Mouse (Mus musculus) spleen, postnatal 36 days (tissue): ENCODE measurements around the gene Krt17.
"Not testable (repeated sequence)": the region's sequence is repeated elsewhere in the genome, so short reads cannot be mapped to it uniquely, and the experiment has no call there.

Experiments
- DNase-seq, 2 experiments: peaks; one replicate each; pipeline ENCODE4 v3.0.0; 2022; ENCODE audit warnings: low spot score in 2 of 2, mixed read lengths in 1 of 2

Gene Krt17

DNA sequence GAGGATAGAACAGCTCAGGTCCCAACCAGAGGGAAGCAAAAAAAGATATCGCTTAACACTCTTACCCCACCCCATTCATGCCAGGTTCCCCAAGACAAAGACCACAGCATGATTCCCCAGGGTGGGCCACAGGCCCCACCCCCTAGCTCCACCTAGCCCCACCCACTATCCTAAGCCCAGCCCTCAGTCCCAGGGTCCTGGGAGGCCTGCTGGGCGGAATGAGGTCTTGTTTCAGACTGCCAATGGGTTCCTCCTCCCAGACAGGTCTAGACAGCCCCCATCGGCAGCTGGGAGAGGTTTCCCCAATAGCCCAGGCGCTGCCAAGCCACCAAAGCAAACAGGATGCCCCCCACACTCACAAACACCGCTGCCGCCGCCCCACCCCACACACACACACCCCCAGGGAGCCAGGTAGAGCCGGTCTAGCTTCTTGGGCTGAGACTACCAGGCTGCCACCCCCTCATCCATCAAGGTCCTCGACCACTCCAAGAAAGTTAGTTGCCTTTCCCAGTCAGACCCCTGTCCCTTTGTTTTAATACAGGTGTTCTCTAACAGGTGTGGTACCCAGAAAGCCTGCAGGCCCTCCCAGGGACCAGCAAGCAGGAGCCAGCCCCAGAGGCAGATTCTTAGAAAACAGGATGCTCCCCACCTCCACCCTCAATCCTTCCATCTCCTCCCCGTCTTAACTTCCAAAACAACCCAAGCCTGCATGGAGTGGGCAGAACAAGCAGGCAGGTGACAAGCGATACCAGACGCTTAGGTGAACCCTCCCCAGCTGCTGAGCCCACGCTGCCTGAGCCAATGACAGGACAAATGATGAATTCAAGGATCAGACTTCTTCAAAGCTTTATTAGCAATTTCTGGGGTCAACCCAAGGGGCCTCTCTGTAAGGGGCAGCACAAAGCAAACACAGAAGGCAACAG lies 1.5 kb upstream of the Krt17 start:
- DNase-seq: no peak

DNA sequence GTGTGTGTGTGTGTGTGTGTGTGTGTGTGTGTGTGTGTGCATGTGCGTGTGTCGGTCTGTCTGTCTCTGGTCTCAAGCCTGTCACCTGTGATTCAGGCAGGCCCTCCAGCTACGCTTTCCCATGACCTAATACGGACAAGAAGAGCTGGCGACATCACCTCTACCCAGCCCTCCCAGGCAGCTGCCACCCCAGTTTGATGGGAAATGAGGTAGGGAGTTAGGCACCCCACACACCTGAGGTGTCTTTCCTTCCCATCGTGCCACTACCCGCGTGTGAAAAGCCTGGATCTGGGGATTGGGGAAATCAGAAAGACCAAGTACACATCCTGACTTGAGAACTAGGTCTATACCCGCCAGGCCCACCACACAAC lies 391 bp upstream of the Krt17 start:
- DNase-seq: no peak

DNA sequence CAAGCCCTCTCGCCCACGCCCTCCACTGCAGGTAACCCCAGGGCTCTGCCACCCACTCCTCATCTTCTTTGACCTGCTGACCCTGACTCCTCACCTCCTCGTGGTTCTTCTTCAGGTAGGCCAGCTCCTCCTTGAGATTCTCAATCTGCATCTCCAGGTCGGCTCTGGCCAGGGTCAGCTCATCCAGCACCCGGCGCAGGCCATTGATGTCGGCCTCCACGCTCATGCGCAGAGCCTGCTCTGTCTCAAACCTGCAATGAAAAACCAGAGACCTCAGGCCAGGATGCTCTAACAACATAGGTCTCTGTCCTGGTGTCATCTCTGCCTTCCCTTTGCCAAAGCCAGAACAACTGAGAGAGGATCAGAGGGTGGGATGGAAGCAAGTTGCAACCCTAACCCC lies 1.8 kb downstream of the Krt17 start:
- DNase-seq: no peak

DNA sequence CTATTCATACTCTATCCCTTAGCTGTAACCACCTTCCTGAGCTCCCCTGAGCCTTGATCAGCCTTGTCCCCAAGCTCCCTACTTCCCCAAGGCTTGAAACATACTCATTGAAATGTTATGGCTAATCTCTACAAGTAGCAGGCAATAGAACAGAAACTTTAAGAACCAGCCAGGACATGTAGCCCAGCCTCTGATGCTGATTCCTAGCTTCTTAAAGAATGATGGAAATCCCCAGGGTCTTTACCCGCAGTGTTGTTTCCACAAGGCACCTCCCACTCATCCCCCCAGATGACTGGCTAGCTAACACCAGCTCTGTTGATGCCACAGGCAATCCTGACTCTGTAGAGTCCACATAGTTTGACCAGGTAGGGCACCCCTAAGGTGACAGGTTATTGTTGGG lies 2.9 kb downstream of the Krt17 start:
- DNase-seq: no peak

DNA sequence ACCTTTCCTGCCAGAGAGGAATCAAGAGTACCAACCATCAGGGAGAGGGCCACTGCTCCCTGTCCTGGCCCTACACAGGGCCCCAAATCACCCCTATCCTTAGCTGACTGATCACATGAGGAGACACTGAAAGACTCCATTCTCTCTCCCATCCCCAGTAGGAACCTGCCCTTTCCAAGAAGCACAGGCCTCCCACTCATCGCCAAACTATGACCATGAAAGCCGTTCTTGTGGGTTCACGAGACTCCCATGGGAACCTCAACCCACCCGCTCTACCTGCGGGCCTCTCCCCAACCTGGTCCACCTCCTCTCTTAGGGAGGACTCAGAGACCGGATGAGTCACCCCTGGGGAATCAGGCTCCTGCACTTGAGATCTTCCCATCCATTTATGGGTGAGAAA lies 5.3 kb downstream of the Krt17 start:
- no peak for DNase-seq

DNA sequence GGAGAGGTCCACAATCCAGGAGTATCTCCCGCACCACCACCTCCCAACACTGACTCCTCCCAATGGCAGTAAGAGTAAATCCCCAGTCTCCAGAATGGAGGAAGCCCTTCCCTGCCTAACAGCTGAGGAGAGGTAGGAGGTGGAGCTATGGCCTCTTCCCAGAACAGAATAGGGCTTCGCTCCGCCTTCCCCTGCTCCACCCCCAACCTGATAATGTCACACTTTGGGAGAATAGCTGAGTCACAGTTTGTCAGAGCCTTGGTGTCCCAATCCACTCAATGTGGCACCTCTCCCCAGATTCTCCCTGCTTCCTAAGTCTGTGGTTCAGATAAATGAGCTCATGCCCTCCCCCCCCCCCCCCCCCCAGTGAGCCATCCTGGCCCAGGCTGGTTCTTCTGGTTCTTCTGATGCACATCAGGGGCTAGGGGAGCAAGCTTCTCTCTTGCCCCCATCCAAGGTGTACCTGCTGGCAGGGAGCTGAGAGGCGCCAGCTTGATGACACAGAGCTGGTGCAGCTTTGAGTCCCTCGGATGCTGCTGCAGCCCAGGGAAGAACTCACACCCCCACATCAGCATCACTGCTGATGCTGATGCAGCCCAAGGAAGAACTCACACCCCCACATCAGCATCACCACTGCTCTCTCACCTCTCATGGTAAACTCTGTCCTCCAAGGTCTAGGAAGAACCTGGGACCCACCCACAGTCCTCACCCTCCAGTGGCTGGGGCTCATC lies 6.3 kb downstream of the Krt17 start:
- no peak for DNase-seq

DNA sequence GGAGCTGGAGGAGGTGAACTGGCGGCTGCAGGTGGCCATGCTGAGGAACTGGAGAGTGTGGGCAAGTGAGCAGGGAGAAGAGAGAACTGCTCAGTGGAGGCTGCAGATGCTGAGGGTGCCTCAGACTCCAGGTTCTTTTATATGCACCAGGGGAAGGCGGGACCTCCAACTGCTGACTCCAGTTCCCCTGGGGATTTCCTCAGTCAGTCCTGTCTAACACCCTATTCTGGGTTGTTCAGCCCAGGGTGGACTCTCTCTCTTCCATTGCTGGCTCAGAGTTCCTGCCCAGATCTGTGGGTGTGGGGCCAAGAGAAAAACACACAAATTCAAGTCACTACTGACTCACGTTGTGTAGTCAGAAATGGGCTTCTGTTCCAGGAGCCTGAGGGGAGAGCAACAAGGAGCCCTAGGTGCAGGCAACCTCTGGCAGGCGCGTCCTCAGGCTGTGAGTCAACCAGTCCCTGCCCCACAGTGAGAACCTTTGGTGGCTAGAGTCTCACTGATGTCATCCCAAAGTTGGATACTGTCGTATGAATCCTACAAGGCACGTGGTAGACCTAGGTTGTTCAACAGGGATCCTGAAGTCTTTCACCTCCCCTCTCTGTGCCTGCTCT lies 11.9 kb downstream of the Krt17 start, which contains the start of gene Krt16:
Gene Krt16 (minus strand): TSS at position 51 of the 614 bp plus-strand sequence.
- no peak for DNase-seq

DNA sequence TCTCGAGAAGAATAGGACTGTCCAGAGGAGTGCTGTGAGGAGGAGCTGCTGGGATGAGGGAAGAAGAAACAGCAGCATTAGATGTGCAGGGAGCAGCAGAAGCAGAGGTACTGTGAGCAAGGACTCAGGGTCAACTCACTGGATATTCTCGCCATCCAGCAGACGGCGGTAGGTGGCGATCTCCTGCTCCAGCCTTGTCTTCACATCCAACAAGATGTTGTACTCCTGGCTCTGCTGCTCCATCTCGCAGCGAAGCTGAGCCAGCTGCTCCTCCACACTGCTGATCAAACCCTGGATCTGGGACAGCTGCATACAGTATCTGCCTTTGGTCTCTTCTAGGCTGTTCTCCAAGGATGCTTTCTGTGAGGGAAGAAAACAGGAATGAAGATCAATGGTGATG lies 14.4 kb downstream of the Krt17 start:
- DNase-seq: not testable (repeated sequence)

DNA sequence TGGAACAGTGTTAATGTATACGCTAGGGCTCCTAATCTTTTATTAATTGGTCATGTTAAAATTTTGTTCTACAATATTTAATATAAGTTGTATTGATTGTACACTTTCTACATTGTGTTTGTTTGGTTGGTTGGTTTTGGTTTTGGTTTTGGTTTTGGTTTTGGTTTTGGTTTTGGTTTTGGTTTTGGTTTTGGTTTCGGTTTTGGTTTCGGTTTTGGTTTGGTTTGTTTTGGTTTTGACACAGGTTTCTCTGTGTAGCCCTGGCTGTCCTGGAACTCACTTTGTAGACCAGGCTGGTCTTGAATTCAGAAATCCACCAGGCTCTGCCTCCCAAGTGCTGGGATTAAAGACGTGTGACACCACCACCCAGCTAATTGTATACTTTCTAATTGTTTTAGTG lies 20.6 kb downstream of the Krt17 start:
- not testable (repeated sequence) for DNase-seq

DNA sequence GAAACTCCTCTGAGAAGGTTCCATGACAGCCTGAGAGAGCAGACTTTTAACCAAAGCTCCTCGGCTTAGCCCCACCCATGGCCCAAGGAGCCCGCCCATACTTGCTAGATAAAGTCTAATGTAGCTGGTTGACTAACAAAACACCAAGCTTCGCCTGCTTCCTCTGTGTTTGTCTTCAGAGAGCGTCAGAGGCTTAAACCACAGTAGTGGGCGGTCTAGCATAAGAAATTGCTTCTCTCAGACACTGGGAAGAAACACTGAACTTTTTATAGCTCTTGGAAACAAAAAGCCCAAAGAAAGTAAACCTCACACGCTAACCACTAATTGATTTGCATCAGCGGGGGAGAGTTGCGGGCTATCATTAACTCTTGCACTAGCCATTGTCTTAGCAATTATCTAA lies 39.1 kb downstream of the Krt17 start:
- DNase-seq: no peak

DNA sequence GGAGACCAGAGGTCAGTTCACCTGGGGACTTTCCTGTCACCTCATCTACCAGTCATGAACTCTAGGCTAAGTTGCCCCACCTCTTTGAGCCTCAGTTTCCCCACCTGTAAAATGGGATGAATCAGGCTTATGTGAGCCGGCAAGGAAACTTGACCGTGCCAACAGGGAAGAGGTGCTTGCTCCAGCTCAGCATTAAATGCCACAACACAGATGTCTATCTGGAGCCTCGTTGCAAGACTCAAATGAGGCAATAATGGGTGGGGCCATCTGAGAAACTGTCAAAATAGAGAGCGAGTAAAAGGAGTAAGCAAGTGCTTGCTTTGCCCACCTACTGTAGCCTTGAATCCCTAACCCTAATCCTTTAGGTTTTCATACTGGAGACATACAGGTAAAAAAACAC lies 41.5 kb downstream of the Krt17 start:
- DNase-seq: no peak

DNA sequence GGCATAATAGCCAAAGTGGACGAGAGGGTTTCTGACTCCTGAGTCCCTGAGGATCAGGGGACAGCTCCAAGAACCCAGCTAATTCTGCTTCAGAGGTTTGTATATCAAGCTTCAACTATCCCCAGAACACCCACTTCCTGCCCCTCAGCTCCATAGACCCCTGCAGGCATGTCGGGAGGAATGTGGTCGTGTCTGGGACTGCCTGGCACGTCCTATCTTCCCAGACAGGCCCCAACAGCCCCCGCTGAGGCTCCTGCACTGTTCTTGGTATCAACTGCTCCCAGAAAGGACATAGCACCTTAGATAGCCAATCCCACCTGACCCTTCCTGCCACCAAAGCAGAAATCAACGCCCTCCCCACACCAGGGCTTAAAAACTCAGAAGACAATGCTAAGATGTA lies 52.3 kb downstream of the Krt17 start:
- no peak for DNase-seq

DNA sequence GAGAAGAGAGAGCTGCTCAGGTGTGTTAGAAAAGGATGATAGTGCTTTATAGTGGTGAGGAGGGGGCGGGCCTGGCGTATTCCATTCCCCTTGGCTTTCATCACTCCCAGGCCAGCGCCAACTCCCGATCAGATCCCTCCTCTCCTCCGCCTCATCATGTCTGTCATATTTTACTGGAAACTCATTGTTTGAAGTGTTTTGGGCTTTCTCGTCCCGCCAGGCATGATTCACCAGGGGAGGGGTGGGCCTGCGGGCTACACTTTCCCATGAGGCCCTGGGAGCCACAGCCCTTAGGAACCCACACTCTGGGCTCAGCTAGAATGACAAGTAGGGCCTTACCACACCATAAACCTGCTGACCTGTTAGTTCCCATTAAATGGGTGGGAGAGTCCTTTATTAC lies 53.3 kb downstream of the Krt17 start, which contains the start of gene Krt14:
Gene Krt14 (minus strand): TSS at position 51 of the 400 bp plus-strand sequence.
- no peak for DNase-seq
